Mouse (Mus musculus) kidney, embryonic 14.5 days (tissue): Measurements from ENCODE around the gene Crhr2. TPM values are rescaled to one million over a fixed set of nuclear protein-coding genes. Genes with fewer than 3 reads are reported as not detected.

Experiments
- ATAC-seq: fragments of 200-750 bp; cut with Nextera tagmentation; 2 replicates; pipeline ENCODE4 v1.8.0; 2017; ENCODE audit warnings: moderate number of reproducible peaks, mild to moderate bottlenecking, moderate TSS enrichment, moderate library complexity; ENCODE audit not compliant: low FRiP score, low TSS enrichment
- H3K27ac ChIP-seq: fragments of 300-500 bp; sonication (generic); 2 replicates; pipeline ENCODE4 v1.5.1; 2014; ENCODE audit warnings: low read depth, mild to moderate bottlenecking, low read length, moderate library complexity, mixed read lengths
- H3K27me3 ChIP-seq: fragments of 300-500 bp; sonication (generic); 2 replicates; pipeline ENCODE4 v1.6.1; 2014; ENCODE audit warnings: mild to moderate bottlenecking, low read length; ENCODE audit not compliant: control insufficient read depth, insufficient read depth
- H3K36me3 ChIP-seq: fragments of 300-500 bp; sonication (generic); 2 replicates; pipeline ENCODE4 v1.6.1; 2014; ENCODE audit warnings: low read length, mixed read lengths; ENCODE audit not compliant: control insufficient read depth, insufficient read depth
- H3K4me1 ChIP-seq: fragments of 300-500 bp; sonication (generic); 2 replicates; pipeline ENCODE4 v1.6.1; 2014; ENCODE audit warnings: low read length, mixed read lengths; ENCODE audit not compliant: control insufficient read depth, insufficient read depth
- H3K4me2 ChIP-seq: fragments of 300-500 bp; sonication (generic); replicated peaks from 2 replicates; pipeline ENCODE4 v1.6.1; 2014; ENCODE audit warnings: low read depth, mild to moderate bottlenecking, low read length
- H3K4me3 ChIP-seq: fragments of 300-500 bp; sonication (generic); 2 replicates; pipeline ENCODE4 v1.5.1; 2014; ENCODE audit warnings: mild to moderate bottlenecking, low read length
- H3K9ac ChIP-seq: fragments of 300-500 bp; sonication (generic); 2 replicates; pipeline ENCODE4 v1.6.1; 2014; ENCODE audit warnings: low read depth, mild to moderate bottlenecking, low read length, moderate library complexity
- H3K9me3 ChIP-seq: fragments of 300-500 bp; sonication (generic); 2 replicates; pipeline ENCODE4 v1.6.1; 2016; ENCODE audit warnings: low read length; ENCODE audit not compliant: control insufficient read depth
- WGBS: fragments of 180-500 bp; shearing (Covaris S2); extraction: QIAGEN DNeasy Blood & Tissue Kit; methylation state at CpG from one replicate; pipeline ENCODE4 v1.1.7; 2014; 5-methylcytosine and 5-hydroxymethylcytosine counted together
- polyA plus RNA-seq: library from polyadenylated mRNA; unstranded; fragments of >200 nt; fragmentation: Nextera tagmentation; extraction: Ambion mirVana; gene quantifications from 2 replicates; pipeline ENCODE4 v1.2.1, GENCODE M21; 2014

The Crhr2 gene
- not detected in 2 replicates for polyA plus RNA-seq

DNA sequence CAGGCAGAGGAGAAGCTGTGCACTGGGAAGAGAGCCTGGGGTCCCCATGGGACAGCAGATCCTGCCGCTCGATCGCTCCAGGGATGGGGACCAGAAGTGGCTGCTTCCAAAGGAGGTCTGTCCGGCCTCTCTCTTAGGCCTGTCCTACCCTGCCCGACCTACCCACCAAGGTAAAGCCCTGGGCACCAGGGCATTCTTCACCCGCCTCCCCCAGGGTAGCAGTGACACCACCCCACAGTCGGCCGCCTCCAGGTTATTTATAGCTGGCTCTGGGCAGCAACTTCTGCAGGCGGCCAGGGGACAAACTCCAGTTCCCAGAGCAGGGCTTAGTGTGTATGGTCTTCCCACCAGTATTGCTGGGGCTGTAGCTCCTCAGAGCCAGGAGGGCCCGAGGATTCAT is at the start of gene Crhr2:
Gene Crhr2 (minus strand): TSS at position 223 of the 400 bp plus-strand sequence.
- 60% methylated on average over 10 of the region's 10 CpGs for WGBS
- ATAC-seq = no peak
- Histone ChIP-seq H3K4me2 (no peak within 1 kb of the TSS), H3K27ac (no peak within 1 kb of the TSS), H3K9me3 (peaks cover 2% of the 10 kb centered on the region; the same call in 1 of the 2 replicates), H3K36me3 (no peaks in the 10 kb centered on the region), H3K4me3 (no peak within 1 kb of the TSS), H3K4me1 (no peaks in the 10 kb centered on the region), H3K9ac (no peak within 1 kb of the TSS), H3K27me3 (no peaks in the 10 kb centered on the region)

DNA sequence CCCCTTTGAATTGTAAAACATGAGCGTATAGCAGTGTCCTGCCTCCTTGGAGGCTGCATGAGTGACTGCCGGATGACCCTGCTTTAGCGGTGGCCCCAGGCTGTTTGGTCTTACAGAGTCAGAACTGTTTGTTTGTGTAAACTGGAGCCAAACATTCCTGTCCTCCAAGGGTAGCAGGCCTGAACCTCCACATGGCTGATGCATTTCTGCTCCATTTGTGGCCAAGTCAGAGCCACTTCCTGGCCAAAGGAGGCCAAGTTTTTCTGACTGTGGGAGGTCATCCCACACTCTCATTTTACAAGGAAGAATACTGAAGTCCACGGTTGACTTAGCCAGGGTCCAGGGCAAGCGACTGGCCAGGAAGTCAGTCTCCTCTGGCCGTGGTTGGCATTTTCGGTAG is 46.7 kb upstream of the Crhr2 start:
- H3K9me3 ChIP-seq = no peaks in the 10 kb centered on the region
- H3K4me1 ChIP-seq = 0 out of 2 replicates have a peak, but pooled peaks cover 3% of the 10 kb centered on the region
- no peak overlapping the region for H3K27ac ChIP-seq
- no peaks in the 10 kb centered on the region for H3K36me3 ChIP-seq
- 64% methylated on average over 7 of the region's 7 CpGs for WGBS
- H3K9ac ChIP-seq = no peak overlapping the region
- no peak overlapping the region for H3K4me3 ChIP-seq
- no peak for ATAC-seq
- H3K27me3 ChIP-seq = no peaks in the 10 kb centered on the region
- H3K4me2 ChIP-seq = no peak overlapping the region

DNA sequence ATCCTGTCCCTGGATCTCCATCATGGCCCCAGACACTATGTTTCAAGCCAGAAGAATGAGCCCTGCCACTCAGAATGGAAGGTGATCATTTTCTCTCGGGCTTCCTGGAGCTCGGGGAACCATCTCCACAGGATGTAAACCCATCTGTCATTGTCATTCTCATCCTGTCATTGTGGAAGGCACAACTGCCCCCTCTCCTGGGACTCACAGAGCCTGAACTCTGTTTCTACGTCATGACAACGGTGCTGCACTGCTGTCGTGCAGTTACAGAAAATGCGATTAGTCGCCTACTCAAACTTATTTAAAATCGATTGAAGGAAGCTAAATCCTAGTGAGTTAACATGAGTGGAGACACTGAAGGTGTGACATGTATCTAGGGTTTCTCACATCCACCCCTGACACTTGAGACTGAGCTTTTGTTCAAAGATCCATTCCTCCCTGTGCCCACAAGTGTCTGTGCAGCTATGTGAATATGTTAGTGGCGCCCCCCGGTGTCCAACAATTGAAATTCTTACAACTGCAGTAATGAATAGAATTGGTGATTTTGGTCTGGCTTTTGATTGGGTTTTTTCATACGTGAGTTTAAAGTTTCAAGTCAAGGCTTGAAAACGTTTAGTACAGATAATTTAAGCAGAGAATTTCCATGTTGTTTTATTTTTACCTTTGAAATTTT is 44.4 kb upstream of the Crhr2 start:
- H3K4me3 ChIP-seq = no peak overlapping the region
- H3K4me1 ChIP-seq = 0 out of 2 replicates have a peak, but pooled peaks cover 9% of the 10 kb centered on the region
- no peak overlapping the region for H3K4me2 ChIP-seq
- no peaks in the 10 kb centered on the region for H3K36me3 ChIP-seq
- H3K27ac ChIP-seq = no peak overlapping the region
- no peaks in the 10 kb centered on the region for H3K9me3 ChIP-seq
- ATAC-seq = no peak
- H3K27me3 ChIP-seq = no peaks in the 10 kb centered on the region
- WGBS = 46% methylated on average over 12 of the region's 12 CpGs
- no peak overlapping the region for H3K9ac ChIP-seq

DNA sequence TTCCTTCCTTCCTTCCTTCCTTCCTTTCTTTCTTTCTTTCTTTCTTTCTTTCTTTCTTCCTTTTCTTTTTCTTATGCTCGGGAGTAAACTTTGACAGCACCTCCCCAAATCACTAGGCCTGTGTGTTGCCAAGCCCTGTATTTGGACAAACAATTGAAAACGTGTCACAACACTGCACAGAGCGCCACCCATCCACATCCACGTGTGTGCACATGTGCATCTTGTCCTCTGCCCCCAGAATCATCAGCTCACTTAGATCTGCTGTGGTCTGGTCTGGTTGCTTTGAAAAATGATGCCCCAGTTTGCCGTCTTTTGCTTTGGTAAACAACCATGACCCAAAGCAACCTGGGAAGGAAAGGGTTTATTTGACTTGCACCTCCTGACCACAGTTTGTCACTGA is 43.1 kb upstream of the Crhr2 start:
- Histone ChIP-seq H3K27ac (no peak overlapping the region), H3K4me3 (no peak overlapping the region), H3K27me3 (no peaks in the 10 kb centered on the region), H3K9ac (no peak overlapping the region), H3K9me3 (no peaks in the 10 kb centered on the region), H3K36me3 (no peaks in the 10 kb centered on the region), H3K4me2 (no peak overlapping the region), H3K4me1 (0 out of 2 replicates have a peak, but pooled peaks cover 9% of the 10 kb centered on the region)
- WGBS = 38% methylated on average over 5 of the region's 5 CpGs
- no peak for ATAC-seq

DNA sequence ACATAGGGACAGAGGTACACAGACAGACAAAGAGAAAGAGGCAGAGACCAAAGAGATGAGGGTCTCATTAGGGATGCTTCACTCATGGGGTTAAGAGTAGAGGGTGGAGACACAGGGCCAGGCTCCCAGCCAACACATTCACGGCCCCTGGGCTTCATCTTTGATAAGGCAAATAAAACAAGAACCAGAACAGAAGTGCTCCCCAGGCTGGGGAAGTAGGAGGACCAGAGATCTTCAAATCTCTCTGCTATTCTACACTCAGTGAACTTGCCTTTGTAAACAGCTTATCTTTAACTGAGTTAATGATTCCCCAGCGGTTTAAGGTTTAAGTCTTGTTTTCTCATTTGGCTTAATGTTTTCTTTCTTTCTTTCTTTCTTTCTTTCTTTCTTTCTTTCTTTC is 42.6 kb upstream of the Crhr2 start:
- H3K27me3 ChIP-seq = no peaks in the 10 kb centered on the region
- H3K36me3 ChIP-seq = no peaks in the 10 kb centered on the region
- H3K4me3 ChIP-seq = no peak overlapping the region
- no peak overlapping the region for H3K27ac ChIP-seq
- WGBS = 32% methylated on average over 2 of the region's 2 CpGs
- no peaks in the 10 kb centered on the region for H3K9me3 ChIP-seq
- 0 out of 2 replicates have a peak, but pooled peaks cover 9% of the 10 kb centered on the region for H3K4me1 ChIP-seq
- H3K4me2 ChIP-seq = no peak overlapping the region
- H3K9ac ChIP-seq = no peak overlapping the region
- ATAC-seq = no peak

DNA sequence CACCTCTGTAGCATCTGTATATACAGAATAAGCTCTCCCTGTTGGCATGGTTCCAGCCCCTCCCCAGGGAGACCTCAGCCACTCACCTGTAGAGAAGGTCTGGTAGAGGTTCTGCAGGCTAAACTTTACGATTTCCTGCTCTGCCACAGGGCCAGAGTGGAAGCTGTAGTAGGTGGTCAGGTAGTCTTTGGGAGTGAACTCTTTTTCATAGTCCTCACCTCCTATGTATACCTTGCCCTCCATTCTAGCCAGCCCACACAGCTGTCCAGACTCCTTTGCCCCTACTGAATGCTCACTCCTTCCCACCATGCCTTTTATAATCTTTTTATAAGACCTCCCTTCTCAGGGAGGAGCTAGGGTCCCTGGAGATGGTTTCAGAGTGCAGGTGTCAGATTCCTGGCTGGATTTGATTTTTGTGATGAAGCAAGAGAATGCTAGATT is 41.9 kb upstream of the Crhr2 start, which contains the start of gene Inmt:
Gene Inmt (minus strand): TSS at position 303 of the 441 bp plus-strand sequence.
- H3K27ac ChIP-seq = no peak within 1 kb of the TSS
- WGBS = 38% methylated on average over 1 of the region's 1 CpGs
- H3K4me1 ChIP-seq = 0 out of 2 replicates have a peak, but pooled peaks cover 6% of the 10 kb centered on the region
- no peaks in the 10 kb centered on the region for H3K9me3 ChIP-seq
- 0 out of 2 replicates have a peak, but pooled peaks have one; percentile 26 for ATAC-seq
- H3K9ac ChIP-seq = no peak within 1 kb of the TSS
- H3K36me3 ChIP-seq = no peaks in the 10 kb centered on the region
- no peak within 1 kb of the TSS for H3K4me3 ChIP-seq
- H3K4me2 ChIP-seq = no peak within 1 kb of the TSS
- H3K27me3 ChIP-seq = no peaks in the 10 kb centered on the region

DNA sequence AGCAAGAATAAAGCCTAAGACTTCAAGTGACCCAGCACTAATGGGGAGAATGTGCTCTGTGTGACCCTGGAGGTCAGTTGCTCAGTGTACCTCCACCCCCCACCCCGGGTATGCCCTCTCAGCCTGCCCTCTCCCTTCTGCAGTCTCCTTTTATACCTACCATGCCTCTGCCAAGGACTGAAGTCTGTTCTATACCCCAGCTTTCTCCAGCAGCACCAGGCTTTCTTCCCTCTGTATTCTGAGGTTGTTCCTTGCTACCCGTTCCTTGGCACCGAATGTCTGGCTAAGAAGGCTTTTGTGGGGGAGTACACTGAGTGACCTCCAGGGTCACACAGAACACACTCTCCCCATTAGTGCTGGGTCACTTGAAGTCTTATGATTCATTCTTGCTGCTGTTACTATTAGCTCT is 41.1 kb upstream of the Crhr2 start:
- Histone ChIP-seq H3K4me1 (0 out of 2 replicates have a peak, but pooled peaks cover 6% of the 10 kb centered on the region), H3K27ac (no peak overlapping the region), H3K4me3 (no peak overlapping the region), H3K9me3 (no peaks in the 10 kb centered on the region), H3K36me3 (no peaks in the 10 kb centered on the region), H3K9ac (no peak overlapping the region), H3K27me3 (no peaks in the 10 kb centered on the region), H3K4me2 (no peak overlapping the region)
- no peak for ATAC-seq
- 20% methylated on average over 3 of the region's 3 CpGs for WGBS

DNA sequence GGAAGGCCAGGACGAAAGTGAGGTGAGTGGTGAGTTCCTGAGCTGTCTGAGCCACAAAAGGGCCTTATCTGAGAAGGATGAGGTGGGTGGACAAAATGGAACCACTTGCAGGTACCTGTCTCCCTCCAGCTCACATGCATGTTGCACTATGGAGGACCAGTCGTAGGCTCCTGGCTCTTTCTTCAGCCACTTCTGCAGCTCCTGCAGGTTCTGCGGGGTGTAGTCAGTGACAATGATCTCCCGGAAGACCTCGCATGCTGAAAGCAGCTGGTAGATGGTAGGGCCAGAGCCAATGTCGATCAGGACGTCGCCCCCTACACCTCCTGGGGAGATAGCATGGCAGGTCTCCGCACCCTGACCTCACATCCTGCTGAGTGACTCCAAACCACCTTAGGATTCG is 40.4 kb upstream of the Crhr2 start:
- ATAC-seq = no peak

DNA sequence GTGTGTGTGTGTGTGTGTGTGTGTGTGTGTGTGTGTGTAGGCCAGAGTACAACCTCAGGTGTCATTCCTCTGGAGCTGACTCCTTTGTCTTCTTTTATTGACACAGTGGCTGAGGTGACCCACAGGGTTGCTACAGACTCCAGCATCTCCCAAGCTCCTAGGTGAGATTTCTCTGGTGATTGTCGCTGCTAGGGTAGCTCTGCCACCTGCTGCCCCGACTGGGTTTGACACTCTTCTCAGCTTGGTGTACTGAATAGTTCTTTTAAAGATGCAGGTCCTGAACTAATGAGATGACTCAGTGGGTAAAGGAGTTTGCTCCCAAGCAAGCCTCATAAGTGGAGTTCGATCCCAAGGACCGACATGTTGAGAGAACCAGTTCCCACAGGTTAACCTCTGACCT is 38.8 kb upstream of the Crhr2 start:
- 49% methylated on average over 4 of the region's 4 CpGs for WGBS
- ATAC-seq = no peak

More for the DNA sequence above, 40.4 kb upstream of the Crhr2 start:
- no peak overlapping the region for H3K9ac ChIP-seq
- H3K4me3 ChIP-seq = no peak overlapping the region
- H3K36me3 ChIP-seq = no peaks in the 10 kb centered on the region
- WGBS = 63% methylated on average over 10 of the region's 10 CpGs
- no peak overlapping the region for H3K4me2 ChIP-seq
- H3K9me3 ChIP-seq = no peaks in the 10 kb centered on the region
- no peaks in the 10 kb centered on the region for H3K27me3 ChIP-seq
- H3K4me1 ChIP-seq = 0 out of 2 replicates have a peak, but pooled peaks cover 6% of the 10 kb centered on the region
- H3K27ac ChIP-seq = no peak overlapping the region

More for the DNA sequence above, 38.8 kb upstream of the Crhr2 start:
- Histone ChIP-seq H3K27ac (no peak overlapping the region), H3K4me1 (0 out of 2 replicates have a peak, but pooled peaks cover 6% of the 10 kb centered on the region), H3K4me3 (no peak overlapping the region), H3K36me3 (no peaks in the 10 kb centered on the region), H3K27me3 (no peaks in the 10 kb centered on the region), H3K9me3 (no peaks in the 10 kb centered on the region), H3K4me2 (no peak overlapping the region), H3K9ac (no peak overlapping the region)
